Mouse (Mus musculus): ENCODE data around the gene Krt77. TPM values are rescaled to one million over a fixed set of nuclear protein-coding genes. Genes with fewer than 3 reads are reported as not detected.

The Krt77 gene
- polyA plus RNA-seq, 1 experiment from 2014 or later, result 0.13 TPM

DNA sequence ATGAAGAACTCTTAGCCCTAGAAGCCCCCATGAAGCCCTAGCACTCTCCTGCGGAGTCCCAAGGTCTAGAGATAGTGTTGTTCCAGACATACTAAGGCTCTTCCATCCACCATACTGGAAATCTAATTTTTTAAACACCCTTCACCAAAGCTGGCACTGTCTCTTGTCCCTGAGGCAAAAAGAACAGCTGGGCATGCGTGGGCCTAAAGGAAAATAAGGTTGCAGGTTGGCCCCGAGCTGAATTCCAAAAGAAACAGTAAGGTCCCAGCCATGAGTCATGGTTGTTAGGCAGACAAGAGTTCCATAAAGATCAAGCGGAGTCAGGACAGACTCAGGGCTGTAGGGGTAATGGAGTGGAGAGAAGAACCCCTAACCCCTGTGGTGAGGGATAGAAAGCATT is 3.7 kb upstream of the Krt77 start:
- H3K36me3 ChIP-seq (ENCODE audit: control insufficient read depth, insufficient read depth, low read length), result no peaks in the 10 kb centered on the region
- no peak overlapping the region for H3K4me2 ChIP-seq (ENCODE audit: low read depth, low read length)

DNA sequence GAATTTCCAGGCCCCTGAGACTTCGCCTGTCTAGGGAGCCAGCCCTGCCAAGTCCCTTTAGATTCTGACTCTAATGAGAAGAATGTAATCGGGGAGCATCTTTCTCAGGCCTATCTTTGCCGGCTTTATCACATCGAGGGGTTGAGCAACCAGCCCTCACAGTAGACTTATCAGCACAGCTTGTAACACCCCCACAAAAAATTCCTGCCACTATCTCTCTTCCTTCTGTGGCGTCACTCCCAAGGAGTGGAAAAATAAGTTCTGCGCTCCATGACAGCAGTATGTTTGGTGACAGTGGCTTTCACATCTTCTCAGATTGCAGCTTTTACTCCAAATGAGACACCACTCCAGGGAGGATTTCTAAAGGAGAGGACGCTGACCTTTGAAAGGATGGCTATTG is 2.8 kb downstream of the Krt77 start:
- no peak for ATAC-seq
- no peak overlapping the region for H3K4me3 ChIP-seq (ENCODE audit: low read length)
- no peak overlapping the region for H3K9ac ChIP-seq (ENCODE audit: low read depth, low read length)
- H3K9me3 ChIP-seq (ENCODE audit: control insufficient read depth, low read length), result no peaks in the 10 kb centered on the region
- H3K36me3 ChIP-seq (ENCODE audit: control insufficient read depth, insufficient read depth, low read length), result no peaks in the 10 kb centered on the region
- peaks cover 8% of the 10 kb centered on the region; the same call in 1 of the 2 replicates for H3K27me3 ChIP-seq (replicated peaks; ENCODE audit: control insufficient read depth, insufficient read depth, low read length)
- H3K4me1 ChIP-seq (ENCODE audit: control insufficient read depth, insufficient read depth, low read length), result no peaks in the 10 kb centered on the region
- H3K4me2 ChIP-seq (ENCODE audit: low read depth, low read length), result no peak overlapping the region
- H3K27ac ChIP-seq (ENCODE audit: low read length), result no peak overlapping the region
- WGBS, result 82% methylated on average over 7 of the region's 7 CpGs

More for the DNA sequence above, 3.7 kb upstream of the Krt77 start:
- Histone ChIP-seq H3K9me3 (ENCODE audit: control insufficient read depth, low read length) (no peaks in the 10 kb centered on the region), H3K4me3 (ENCODE audit: low read length) (no peak overlapping the region), H3K4me1 (ENCODE audit: control insufficient read depth, insufficient read depth, low read length) (no peaks in the 10 kb centered on the region), H3K27ac (ENCODE audit: low read length) (no peak overlapping the region), H3K27me3 (replicated peaks; ENCODE audit: control insufficient read depth, insufficient read depth, low read length) (peaks cover 19% of the 10 kb centered on the region), H3K9ac (ENCODE audit: low read depth, low read length) (no peak overlapping the region)
- ATAC-seq, result no peak
- 73% methylated on average over 4 of the region's 4 CpGs for WGBS

DNA sequence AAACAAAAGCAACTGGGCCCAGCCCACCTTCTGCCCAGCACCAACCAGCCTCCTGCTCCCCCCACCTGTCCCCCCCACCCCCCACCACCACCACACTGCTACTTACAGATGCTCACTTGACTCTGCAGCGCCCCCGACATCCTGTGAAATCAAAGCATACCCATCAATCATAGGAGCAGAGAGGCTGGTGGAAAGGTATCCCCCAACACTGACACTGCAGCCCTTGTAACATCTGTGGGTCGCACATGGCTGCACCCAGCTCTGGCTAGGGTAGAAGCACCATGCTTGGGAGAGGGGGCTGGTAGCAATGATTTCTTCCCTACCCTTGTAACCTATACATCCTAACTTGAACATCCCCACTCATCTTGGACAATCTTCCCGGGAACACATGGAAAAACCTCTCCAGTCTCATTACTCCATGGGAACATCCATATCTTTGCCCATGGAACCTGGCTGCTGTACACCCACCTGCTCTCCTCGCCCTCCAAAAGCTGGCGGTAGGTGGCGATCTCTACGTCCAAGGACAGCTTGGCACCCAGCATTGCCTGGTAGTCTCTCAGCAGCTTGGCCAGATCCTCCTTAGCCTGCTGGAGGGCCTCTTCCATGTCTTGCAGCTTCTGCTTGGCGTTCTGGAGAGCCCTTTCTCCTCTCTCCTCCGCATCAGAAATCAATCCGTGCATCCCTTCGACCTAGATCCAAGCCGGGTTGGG is 8.9 kb downstream of the Krt77 start:
- H3K27ac ChIP-seq (ENCODE audit: low read length), result no peak overlapping the region
- no peaks in the 10 kb centered on the region for H3K36me3 ChIP-seq (ENCODE audit: control insufficient read depth, insufficient read depth, low read length)
- H3K9ac ChIP-seq (ENCODE audit: low read depth, low read length), result no peak overlapping the region
- H3K27me3 ChIP-seq (replicated peaks; ENCODE audit: control insufficient read depth, insufficient read depth, low read length), result peaks cover 24% of the 10 kb centered on the region
- H3K9me3 ChIP-seq (ENCODE audit: control insufficient read depth, low read length), result no peaks in the 10 kb centered on the region
- ATAC-seq, result no peak
- H3K4me2 ChIP-seq (ENCODE audit: low read depth, low read length), result peak overlapping the region; percentile 87
- H3K4me1 ChIP-seq (ENCODE audit: control insufficient read depth, insufficient read depth, low read length), result peaks cover 3% of the 10 kb centered on the region; the same call in 1 of the 2 replicates
- peak overlapping the region; percentile 48; the same call in 1 of the 2 replicates for H3K4me3 ChIP-seq (ENCODE audit: low read length)
- 56% methylated on average over 13 of the region's 13 CpGs for WGBS

DNA sequence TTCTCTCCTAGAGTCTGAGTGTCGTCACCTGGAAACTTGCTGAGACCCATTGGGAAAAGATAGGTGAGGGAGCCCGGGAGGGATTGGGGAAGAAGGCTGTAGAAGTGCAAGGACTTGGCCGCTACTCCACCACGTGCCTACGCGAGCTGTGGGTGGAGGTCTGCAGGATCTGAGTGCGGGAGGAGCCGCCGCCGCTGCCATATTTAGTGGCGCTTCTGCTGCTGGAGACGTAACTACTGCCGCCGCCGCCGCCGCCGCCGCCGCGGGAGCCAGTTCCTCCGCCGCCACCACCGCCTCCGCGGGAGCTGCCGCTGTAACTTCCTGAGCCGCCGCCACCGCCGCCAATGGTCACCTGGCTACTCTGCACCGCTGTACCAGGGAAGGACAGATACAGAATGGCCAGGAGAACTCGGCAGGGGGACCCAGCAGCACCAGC is 9.8 kb downstream of the Krt77 start:
- no peak overlapping the region for H3K27ac ChIP-seq (ENCODE audit: low read length)

DNA sequence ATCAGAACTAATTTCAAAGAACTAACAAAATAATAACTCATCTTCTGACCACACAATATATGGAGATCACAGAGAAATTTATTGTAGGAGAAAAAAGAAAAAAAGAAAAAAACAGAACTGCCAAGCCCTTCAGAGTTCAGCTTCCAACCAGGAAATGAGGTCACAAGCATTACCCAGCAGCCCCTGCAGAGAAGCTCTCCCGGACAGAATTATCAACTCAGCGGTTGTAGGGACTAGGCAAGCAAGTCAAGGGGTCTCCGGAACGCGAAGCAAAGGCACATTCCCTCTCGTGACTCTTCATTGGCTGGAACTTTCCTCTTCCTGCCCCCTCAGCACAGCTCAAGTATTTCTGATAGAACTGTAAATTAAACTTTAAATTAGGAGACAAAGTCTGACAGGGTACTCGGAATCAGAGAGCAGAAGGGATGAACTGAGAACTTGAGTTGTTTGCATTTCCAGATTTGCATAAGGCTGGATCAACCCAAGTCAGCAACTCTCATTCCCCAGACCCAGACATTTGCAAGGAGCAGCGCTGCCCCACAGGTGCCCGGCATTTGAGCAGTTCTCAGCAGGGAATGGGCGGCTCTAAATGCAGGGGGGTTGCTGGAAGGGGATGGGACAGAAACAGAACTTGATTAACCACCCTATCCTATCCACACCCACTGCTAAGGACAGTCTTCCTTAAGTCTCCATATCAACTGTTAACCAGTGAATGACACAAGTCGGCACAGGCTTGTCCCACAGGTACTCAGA is 10.7 kb downstream of the Krt77 start:
- peak overlapping the region; percentile 48 for H3K4me3 ChIP-seq (ENCODE audit: low read length)

More for the DNA sequence above, 9.8 kb downstream of the Krt77 start:
- Histone ChIP-seq H3K36me3 (ENCODE audit: control insufficient read depth, insufficient read depth, low read length) (no peaks in the 10 kb centered on the region), H3K27me3 (replicated peaks; ENCODE audit: control insufficient read depth, insufficient read depth, low read length) (peaks cover 24% of the 10 kb centered on the region), H3K9me3 (ENCODE audit: control insufficient read depth, low read length) (no peaks in the 10 kb centered on the region), H3K4me1 (ENCODE audit: control insufficient read depth, insufficient read depth, low read length) (peaks cover 3% of the 10 kb centered on the region; the same call in 1 of the 2 replicates), H3K4me2 (ENCODE audit: low read depth, low read length) (peak overlapping the region; percentile 87), H3K4me3 (ENCODE audit: low read length) (peak overlapping the region; percentile 48), H3K9ac (ENCODE audit: low read depth, low read length) (peak overlapping the region; percentile 59)
- ATAC-seq, result peak; percentile 53; the same call in 1 of the 2 replicates
- WGBS, result under 1% methylated on average over 22 of the region's 33 CpGs

DNA sequence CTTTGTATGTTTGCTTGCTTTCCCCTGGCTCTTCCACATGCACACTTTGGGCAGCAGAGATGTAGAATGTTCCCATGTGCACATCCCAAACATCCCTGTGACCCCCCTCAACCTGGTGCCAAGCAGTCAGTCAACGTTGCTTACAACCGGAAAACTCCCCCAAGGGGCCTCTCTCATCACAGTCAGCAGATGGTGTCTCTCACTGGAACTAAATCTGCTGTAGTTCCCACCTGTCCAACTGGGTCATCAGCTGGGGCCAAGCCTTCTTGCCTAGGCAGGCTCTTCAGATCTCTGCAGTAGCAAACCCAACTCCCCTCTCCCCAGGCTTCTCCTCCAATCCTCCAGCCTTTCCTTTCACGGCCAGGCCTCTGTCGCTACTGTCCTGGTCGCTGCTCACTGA is 12.8 kb downstream of the Krt77 start:
- H3K27me3 ChIP-seq (replicated peaks; ENCODE audit: control insufficient read depth, insufficient read depth, low read length), result peaks cover 31% of the 10 kb centered on the region
- H3K27ac ChIP-seq (ENCODE audit: low read length), result no peak overlapping the region
- no peak overlapping the region for H3K4me2 ChIP-seq (ENCODE audit: low read depth, low read length)
- 46% methylated on average over 5 of the region's 5 CpGs for WGBS
- H3K36me3 ChIP-seq (ENCODE audit: control insufficient read depth, insufficient read depth, low read length), result no peaks in the 10 kb centered on the region
- H3K9ac ChIP-seq (ENCODE audit: low read depth, low read length), result no peak overlapping the region
- ATAC-seq, result no peak
- no peak overlapping the region for H3K4me3 ChIP-seq (ENCODE audit: low read length)
- H3K4me1 ChIP-seq (ENCODE audit: control insufficient read depth, insufficient read depth, low read length), result peaks cover 3% of the 10 kb centered on the region; the same call in 1 of the 2 replicates
- no peaks in the 10 kb centered on the region for H3K9me3 ChIP-seq (ENCODE audit: control insufficient read depth, low read length)

More for the DNA sequence above, 10.7 kb downstream of the Krt77 start:
- no peak overlapping the region for H3K27ac ChIP-seq (ENCODE audit: low read length)
- 14% methylated on average over 11 of the region's 11 CpGs for WGBS
- no peaks in the 10 kb centered on the region for H3K9me3 ChIP-seq (ENCODE audit: control insufficient read depth, low read length)
- peak overlapping the region; percentile 87 for H3K4me2 ChIP-seq (ENCODE audit: low read depth, low read length)
- peaks cover 3% of the 10 kb centered on the region; the same call in 1 of the 2 replicates for H3K4me1 ChIP-seq (ENCODE audit: control insufficient read depth, insufficient read depth, low read length)
- H3K36me3 ChIP-seq (ENCODE audit: control insufficient read depth, insufficient read depth, low read length), result no peaks in the 10 kb centered on the region
- ATAC-seq, result no peak
- peaks cover 31% of the 10 kb centered on the region for H3K27me3 ChIP-seq (replicated peaks; ENCODE audit: control insufficient read depth, insufficient read depth, low read length)
- H3K9ac ChIP-seq (ENCODE audit: low read depth, low read length), result no peak overlapping the region

DNA sequence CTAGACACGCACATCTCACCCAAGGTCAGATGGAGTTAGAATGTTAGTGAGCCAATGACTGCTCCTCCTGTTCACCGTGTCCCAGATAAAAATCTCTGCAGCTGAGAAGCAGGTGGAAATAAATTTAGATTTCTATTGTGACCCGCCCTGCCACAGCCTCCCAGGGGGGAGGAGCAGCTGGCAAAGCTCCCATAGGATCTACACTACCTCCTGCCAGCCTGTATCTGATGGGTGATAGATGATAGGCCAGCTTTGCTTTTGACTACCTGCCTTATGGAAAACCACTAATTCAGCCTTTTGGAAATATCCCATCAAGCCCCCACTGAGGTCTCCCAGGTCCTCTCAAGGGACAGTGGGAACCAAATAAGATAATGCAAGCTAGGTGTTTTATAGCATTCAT is 13.8 kb downstream of the Krt77 start:
- Histone ChIP-seq H3K36me3 (ENCODE audit: control insufficient read depth, insufficient read depth, low read length) (no peaks in the 10 kb centered on the region), H3K9ac (ENCODE audit: low read depth, low read length) (no peak overlapping the region), H3K27ac (ENCODE audit: low read length) (no peak overlapping the region), H3K4me1 (ENCODE audit: control insufficient read depth, insufficient read depth, low read length) (peaks cover 3% of the 10 kb centered on the region; the same call in 1 of the 2 replicates), H3K4me2 (ENCODE audit: low read depth, low read length) (no peak overlapping the region), H3K4me3 (ENCODE audit: low read length) (no peak overlapping the region), H3K27me3 (replicated peaks; ENCODE audit: control insufficient read depth, insufficient read depth, low read length) (peaks cover 25% of the 10 kb centered on the region), H3K9me3 (ENCODE audit: control insufficient read depth, low read length) (no peaks in the 10 kb centered on the region)
- WGBS, result 74% methylated on average over 3 of the region's 3 CpGs
- no peak for ATAC-seq

DNA sequence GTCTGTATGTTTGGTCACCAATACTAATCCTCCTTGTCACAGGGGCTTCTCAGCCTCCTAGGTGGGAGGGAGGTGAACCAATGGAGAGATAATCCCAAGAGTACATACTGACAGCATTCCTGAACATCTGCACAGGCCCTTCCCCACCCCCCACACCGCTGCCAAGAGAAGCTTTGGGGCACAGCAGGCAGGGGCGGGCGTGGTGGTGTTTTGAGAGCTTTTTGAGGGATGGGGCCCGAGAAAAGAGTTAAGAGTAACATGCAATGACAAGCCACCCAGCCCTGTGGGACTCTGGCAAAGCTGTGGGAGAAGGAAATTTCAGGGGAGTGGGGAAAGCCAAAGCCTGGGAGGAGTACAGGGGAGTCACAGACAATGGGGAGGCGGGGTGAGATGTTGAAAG is 15.2 kb downstream of the Krt77 start:
- Histone ChIP-seq H3K36me3 (ENCODE audit: control insufficient read depth, insufficient read depth, low read length) (no peaks in the 10 kb centered on the region), H3K9ac (ENCODE audit: low read depth, low read length) (no peak overlapping the region), H3K4me2 (ENCODE audit: low read depth, low read length) (no peak overlapping the region), H3K4me3 (ENCODE audit: low read length) (no peak overlapping the region), H3K27ac (ENCODE audit: low read length) (no peak overlapping the region), H3K27me3 (replicated peaks; ENCODE audit: control insufficient read depth, insufficient read depth, low read length) (peaks cover 21% of the 10 kb centered on the region), H3K4me1 (ENCODE audit: control insufficient read depth, insufficient read depth, low read length) (peaks cover 3% of the 10 kb centered on the region; the same call in 1 of the 2 replicates), H3K9me3 (ENCODE audit: control insufficient read depth, low read length) (no peaks in the 10 kb centered on the region)
- no peak for ATAC-seq
- 11% methylated on average over 5 of the region's 5 CpGs for WGBS

DNA sequence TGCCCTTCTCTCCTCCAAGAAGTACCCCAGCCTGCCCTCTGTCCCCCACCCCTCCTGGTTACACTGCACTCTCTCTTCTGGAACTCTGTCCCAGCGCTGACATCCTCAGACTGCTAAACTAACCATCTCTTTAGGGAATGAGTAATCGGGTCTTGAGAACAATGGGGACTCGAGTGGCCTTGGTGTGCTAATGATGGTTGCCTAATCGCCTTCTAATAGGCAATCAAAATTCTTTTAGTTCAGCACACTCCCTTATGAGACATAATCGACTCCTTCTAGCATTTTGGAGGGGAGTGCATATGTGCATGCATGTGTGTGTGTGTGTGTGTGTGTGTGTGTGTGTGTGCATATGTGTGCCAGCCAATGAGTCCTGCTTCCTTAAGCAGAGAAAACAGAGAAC is 16.9 kb downstream of the Krt77 start:
- no peak overlapping the region for H3K4me2 ChIP-seq (ENCODE audit: low read depth, low read length)
- ATAC-seq, result no peak
- H3K4me3 ChIP-seq (ENCODE audit: low read length), result no peak overlapping the region
- H3K27me3 ChIP-seq (replicated peaks; ENCODE audit: control insufficient read depth, insufficient read depth, low read length), result peaks cover 10% of the 10 kb centered on the region
- H3K27ac ChIP-seq (ENCODE audit: low read length), result no peak overlapping the region
- WGBS, result 31% methylated on average over 5 of the region's 5 CpGs
- H3K9me3 ChIP-seq (ENCODE audit: control insufficient read depth, low read length), result no peaks in the 10 kb centered on the region
- H3K36me3 ChIP-seq (ENCODE audit: control insufficient read depth, insufficient read depth, low read length), result no peaks in the 10 kb centered on the region
- H3K4me1 ChIP-seq (ENCODE audit: control insufficient read depth, insufficient read depth, low read length), result no peaks in the 10 kb centered on the region
- H3K9ac ChIP-seq (ENCODE audit: low read depth, low read length), result no peak overlapping the region
